Mouse (Mus musculus): ENCODE results near the gene Iqgap2.

Iqgap2 gene

DNA sequence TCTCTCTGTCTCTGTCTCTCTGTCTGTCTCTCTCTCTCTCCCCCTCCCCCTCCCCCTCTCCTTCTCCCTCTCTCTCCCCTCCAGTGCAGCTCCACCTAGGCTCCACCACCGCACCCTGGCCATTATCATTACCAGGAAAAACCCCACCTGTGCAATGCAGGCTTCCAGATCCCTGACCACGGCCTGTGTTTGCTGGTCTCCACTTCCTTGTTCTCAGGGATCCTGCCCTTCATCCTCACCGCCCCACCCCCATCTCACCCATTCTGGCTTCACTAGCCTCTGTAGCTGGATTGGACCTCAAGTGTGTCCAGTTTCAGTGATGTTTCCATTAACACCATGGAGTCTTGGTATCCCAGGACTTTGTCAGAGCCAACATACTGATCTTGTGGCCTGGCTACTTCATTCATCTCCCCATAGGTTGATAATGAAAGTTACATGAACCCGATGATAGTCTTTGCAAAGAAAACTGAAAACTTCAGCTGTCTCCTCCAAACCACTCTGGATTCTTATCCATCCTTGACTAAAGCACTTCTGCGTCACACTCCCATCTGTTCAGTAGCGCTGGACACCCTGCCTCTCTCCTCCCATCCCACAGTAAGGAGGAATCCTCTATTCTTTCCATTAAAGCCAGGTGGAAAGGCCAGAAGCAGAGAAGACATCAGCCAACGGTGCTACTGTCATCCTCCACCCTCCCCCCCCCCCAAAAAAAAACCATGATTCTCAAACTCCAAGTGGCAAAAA is 62.1 kb downstream of the Iqgap2 start:
- DNase-seq (ENCODE audit: low spot score in 2 of 2) = no peak

DNA sequence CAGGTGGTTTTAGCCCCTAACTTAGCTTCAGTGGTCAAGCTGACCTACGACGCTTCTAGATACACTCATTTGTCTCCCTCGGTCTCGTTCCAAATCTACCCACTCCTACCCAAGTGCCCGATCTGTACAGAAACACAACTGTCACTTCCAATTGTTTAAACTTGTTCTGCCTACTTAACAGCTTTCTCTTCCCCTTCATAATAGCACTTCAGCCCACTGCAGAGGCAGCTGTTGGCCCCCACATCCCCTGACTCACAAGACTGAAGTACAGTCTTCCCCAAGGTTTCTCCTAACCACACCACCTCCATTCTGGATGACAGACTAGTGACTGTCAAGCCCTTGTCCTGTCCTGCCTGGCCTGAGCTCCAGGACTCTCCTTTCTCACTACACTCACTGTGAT is 63.1 kb downstream of the Iqgap2 start:
- DNase-seq (ENCODE audit: low spot score in 2 of 2) = no peak

DNA sequence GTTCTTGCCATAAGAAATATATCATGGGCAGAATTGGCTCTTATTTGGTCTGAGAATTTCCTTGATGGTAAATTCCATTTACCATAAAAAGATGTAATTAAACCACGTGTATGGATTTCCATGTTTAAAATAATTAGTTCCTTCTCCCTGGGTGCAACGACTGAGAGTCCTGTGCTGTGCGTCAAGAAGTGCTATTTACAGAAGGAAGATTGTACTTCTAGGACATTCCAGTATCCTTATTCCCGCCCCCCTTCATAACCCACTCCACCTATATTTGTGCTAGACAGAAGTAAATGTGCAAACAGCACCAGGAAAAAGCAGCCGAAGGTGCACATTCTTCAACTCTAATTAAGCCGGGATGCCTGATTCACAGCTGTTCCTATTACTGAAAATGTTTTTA is 65.5 kb downstream of the Iqgap2 start:
- no peak for DNase-seq (ENCODE audit: low spot score in 2 of 2)

DNA sequence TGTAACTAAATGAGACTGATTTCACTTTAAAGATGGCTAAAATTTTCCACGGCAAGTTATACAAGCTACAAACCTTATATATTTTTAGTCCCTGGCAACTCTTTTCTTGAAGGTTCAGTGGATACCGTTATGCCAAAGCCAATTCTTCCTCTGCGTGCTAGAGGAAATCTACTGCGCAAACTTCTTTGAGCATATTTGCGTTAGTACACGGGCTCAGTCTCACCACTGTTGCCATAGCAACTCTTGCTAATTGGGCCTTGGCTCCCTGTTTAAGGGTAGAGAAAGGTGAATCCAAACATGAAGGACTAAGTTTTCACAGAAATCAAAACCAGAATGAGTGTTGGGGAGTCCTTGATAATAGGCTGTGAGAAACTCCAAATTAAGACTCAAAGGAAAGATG is 68.8 kb downstream of the Iqgap2 start:
- no peak for DNase-seq (ENCODE audit: low spot score in 2 of 2)

DNA sequence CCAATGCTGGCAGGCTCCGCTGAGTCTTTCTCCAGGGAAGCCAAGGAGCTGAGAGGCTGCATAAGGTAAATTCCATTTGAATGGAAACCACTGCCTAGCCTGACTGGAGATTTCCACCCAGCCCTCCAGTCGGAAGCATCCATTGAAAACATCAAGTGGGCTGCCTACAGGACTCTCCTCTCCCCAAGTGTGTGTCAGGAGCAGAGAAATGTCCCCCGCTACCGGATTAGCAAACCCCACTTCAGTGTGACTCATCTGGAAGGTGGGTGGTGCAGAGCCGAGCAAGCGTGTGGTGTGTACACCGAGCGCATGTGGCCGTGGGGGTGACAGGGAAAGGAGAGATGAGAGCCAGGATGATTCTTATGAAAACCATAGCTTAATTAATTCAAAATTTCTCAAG is 71.7 kb downstream of the Iqgap2 start:
- DNase-seq (ENCODE audit: low spot score in 2 of 2) = no peak

DNA sequence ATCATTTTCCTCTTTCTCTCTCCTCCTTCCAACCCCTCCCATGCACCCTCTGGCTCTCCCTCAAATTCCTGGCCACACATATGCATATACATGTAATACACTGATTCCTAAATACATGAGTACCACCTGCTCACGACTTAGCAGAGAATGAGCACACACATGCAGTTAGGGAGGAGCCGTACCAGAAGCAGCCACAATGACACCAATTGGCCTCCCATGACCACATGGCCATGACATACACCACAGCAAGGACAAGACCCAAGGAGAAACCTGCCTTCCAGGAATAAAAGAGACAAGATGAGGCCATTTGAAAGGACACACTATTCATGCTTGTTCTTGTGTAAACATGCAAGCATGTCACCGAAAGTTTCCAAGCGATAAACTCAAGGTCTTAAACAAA is 72.8 kb downstream of the Iqgap2 start:
- no peak for DNase-seq (ENCODE audit: low spot score in 2 of 2)

DNA sequence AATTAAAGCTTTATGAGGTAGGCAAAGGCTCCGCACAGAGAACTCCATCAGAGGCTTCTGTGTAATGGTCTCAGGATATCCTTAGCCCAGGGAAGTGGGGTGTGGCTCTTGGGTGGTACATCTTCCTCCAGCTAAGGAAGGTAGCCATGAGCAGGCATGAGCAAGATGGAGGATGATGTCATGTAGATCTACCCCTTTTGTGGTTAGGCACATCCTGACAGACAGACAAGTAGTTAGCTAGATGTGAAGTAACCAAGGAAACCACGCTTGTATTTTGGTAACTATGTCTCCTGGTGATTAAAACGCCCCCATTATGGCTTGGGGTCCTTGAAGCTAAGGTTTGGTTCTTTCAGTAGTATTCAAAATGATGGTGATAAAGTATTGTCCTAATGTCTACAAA is 78.1 kb downstream of the Iqgap2 start:
- no peak for DNase-seq (ENCODE audit: low spot score in 2 of 2)

DNA sequence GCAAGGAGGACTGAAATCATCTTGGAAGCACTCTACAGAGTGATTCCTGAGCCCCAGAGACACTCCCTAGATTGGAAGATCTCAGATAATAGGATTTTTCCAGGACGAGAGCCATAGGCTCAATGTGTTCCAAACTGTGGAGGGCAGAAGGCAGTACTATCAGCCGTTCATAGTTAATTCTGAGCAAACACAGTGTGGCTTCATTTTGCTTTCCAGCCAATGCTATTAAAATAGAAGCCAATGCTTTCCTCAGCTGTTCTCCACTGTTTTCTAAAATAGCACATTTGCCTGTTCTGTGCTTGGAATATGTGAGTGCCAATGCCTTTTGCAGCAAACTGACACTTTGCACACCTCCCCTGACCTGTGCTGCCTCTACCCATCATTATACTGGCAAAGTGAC is 80.9 kb downstream of the Iqgap2 start:
- DNase-seq (ENCODE audit: low spot score in 2 of 2) = no peak

DNA sequence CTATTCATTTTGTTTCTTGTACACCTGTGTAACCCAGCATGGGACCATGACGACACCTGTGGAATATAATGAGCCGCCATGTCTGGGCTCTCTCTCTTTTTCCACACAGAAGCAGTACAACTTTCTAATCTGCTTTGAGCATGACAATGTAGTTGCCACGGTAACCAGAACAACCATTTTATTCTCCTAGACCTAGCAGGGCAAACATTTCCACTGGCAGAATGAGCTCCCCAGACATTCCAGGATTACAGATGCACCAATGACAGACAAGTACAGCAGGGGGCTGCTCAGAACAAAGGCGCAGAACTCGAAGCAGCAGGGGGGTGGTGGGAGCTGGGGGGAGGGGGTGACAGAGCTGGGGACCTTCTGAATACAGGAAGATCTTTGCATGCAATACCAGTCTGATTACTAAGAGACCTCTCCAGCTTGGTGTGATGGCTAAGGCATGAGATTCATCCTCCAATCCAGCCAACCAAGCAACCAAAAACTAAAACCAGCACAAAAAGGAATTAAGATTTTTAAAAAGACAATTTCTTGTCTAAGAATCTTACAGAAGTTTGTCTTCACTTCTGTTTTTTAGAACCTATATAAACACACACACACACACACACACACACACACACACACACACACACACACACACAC is 84.5 kb downstream of the Iqgap2 start:
- DNase-seq (ENCODE audit: low spot score in 2 of 2) = no peak

DNA sequence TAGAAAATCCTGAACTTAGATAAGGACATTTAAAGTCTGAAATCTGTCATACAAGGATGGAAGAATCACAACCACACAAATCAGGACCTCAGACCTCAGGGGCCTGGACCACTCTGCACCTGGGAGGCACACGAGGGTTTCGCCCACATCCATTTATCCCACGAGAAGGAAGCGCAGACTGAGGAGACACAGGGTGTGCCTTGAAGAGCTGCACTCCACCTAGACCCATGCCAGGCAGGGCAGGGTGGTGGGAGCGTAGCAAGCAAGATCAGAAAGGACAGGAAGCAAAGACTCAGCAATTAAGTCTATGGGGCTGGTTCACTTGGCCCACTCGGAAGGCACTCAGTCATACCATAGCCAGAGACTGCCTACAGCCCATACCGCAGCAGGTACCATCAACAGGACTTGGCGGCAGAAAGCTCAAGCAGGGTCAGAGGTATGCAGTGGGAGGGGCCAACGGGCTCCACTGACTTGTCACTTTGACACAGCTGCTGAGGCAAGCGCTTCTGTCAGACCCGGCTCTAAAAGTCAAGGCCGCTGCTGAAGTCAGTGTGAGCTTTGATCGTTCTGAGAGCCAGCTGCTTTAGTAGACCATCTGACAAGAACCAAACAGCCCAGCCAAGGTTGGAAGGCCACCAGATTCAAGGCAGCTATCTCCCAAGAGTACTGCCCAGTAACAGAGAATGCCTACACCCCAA is 86.1 kb downstream of the Iqgap2 start:
- DNase-seq (ENCODE audit: low spot score in 2 of 2) = no peak

DNA sequence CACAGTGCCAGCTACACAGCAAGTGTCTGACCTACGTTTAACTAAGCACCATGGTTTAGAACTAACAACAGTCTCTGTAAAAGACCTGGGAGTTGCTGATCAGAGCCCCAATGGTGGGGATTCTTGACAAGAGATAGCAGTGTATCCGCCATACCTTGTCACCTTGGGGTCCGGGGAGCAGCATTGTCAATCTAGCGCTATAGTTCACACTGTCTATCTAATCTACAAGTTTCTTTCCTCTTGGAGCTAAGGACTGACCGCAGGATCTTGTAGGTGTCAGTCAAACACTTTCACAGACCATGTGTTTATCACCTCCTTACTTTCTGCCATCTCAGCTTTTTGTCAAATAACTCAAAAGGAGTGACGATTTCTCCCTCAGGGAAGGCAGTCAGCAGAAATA is 87.6 kb downstream of the Iqgap2 start:
- no peak for DNase-seq (ENCODE audit: low spot score in 2 of 2)

DNA sequence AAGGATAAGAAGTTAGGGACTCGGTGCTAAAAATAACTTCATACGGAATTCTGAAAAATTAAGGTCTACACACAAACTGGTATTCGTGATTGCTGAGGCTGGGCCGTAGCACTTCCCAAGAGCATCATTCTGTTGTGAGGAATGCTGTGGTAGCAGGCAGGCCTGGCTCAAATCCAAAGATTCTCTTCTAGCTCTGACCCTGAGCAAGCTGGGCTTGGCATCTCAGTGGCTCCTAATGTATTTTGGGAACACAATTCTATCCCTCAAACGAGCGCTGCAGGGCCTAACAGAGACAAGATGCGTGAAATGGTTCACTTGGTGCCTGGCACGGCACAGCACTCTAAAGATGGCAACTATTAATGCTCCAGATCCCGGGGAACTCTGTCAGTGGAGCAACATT is 90.8 kb downstream of the Iqgap2 start:
- DNase-seq (ENCODE audit: low spot score in 2 of 2) = no peak

DNA sequence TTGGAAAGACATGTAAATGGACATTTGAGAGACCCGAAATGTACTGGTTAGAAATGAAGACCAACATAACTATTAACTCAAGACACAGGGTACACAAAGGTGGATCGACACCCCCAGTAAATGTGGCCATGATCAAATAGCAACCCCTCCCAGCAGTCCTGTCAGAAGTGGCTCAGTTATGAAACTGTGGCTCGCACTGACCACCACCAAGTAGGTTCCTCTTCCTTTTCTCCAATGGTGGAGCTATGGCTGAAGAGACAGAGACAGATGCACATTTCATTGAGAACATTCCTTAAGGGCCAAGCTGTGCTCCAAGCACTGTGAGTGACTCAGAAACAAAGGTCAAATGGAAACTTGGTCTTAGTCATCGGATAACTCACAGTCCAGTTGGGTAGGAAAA is 92.4 kb downstream of the Iqgap2 start:
- no peak for DNase-seq (ENCODE audit: low spot score in 2 of 2)

DNA sequence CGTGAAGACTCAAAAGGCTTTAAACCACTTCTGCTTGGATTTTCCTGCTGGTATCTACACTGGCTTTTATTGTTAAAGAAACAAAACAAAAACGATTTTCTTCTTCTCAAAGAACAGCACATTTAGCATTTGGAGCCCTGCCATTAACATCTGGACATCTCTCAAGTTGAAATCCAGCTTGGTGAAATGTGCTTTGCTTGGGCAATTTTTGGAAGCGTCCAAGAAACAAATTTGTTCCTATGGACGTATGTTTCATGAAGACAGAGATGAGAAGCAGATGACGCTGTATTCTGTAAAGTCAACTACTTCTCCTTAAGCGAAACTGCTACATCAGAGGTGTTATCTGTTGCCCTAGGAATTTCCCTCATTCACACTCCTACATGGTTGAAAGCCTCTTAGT is 93.0 kb downstream of the Iqgap2 start:
- DNase-seq (ENCODE audit: low spot score in 2 of 2) = no peak

DNA sequence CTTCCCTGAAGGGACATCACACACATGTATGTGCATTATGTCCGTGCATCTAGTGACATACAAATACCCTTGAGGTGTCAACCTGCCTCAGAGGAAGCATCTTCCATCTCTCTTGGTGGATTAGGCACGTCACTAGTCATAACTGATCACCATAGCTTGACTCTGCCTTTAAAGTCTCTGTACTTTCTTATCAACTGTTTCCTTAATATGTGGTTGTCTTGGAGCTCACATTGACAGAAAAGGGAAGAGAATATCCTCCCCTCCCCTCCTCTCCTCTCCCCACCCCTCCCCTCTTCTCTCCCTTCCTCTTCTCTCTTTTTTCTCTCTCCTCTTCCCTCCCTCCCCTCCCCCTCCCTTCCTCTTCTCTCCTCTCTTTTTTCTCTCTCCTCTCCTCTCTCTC is 94.2 kb downstream of the Iqgap2 start:
- DNase-seq (ENCODE audit: low spot score in 2 of 2) = no peak

DNA sequence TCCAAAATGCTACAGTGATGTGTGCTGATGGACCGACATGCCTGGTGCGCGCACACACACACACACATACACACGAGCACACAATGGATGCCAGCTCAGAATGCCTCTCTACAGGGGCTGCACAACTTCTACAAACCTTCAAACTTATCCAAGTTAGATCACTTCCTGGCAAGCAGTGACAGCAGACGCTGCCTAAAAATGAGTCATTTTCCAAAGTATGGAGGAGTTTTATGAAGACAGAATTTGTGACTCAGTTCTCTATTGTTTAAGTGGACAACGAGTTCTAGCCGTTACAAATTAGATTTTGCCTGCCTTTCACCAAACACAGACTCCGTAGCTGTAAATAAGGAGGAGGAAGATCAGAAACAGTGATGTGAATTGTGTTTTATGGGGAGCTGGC is 97.4 kb downstream of the Iqgap2 start:
- no peak for DNase-seq (ENCODE audit: low spot score in 2 of 2)

DNA sequence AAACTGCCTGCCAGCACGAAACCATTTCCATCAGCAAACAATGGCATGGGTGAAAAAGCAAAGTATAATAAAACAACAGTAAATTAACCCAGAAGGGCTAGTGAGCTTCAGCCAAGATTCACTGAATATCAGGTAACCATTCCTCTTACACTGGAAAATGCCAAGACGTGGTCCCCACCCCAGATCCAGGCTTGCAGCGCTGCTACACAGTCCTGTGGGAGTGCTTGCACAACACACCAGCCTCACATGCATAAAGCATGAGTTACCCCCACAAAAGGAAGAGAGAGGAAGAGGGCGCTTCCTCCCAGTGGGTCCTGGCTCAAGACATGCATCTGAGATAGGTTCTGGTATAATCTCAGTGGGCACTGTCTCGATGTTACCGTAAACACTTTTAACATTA is 100.8 kb downstream of the Iqgap2 start:
- no peak for DNase-seq (ENCODE audit: low spot score in 2 of 2)

DNA sequence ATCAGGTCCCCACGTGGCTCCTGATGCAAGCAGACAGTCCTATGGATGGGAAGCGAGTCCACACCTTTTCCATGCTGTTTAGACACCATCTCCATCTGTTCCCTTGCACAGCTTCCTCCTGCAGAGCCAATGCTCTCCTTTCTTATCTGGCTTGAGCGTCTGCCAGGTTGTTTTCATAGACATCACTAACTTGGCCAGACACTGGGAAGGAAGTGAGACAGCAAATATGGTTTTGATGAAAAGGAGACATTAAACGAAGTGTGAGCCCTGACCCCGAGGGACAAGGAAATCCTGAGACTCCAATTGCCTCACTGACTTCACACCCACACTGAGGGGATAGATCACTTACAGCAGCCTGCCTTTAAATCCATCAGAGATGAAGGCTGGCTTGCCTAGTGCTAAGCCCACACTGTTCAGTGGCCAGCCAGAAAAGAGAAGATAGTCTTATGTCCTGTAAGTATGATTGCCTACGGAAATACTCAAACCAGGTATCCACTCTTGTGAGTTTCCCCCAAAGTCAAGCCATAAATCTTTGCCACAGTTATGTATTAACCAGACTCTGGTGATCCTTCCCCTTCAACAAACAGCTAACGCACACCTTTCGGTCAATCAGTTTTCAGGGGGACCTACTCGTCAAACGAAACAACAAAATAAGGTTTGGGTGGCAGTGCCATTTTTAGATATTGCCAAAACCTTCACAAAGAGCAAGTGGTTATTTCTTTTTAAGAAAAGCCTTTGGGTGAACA is 102.9 kb downstream of the Iqgap2 start:
- DNase-seq (ENCODE audit: low spot score in 2 of 2) = no peak

DNA sequence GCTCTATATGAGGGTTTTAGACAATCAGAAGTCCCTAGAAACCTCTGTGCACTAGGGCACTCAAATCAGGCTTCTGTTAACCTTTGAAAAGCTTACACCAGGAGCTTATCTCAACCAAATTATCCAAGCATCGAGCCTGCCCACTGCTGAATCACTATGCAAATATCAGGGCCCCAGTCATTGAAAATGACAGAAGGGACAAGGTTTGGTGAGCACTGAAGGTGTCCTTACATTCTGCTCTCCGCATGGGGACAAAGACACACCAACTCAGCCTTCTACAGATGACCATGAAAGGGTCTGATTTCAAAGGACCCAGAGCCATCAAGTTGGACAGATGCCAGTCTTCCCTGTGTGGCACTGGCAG is 108.8 kb downstream of the Iqgap2 start:
- DNase-seq (ENCODE audit: low spot score in 2 of 2) = no peak

DNA sequence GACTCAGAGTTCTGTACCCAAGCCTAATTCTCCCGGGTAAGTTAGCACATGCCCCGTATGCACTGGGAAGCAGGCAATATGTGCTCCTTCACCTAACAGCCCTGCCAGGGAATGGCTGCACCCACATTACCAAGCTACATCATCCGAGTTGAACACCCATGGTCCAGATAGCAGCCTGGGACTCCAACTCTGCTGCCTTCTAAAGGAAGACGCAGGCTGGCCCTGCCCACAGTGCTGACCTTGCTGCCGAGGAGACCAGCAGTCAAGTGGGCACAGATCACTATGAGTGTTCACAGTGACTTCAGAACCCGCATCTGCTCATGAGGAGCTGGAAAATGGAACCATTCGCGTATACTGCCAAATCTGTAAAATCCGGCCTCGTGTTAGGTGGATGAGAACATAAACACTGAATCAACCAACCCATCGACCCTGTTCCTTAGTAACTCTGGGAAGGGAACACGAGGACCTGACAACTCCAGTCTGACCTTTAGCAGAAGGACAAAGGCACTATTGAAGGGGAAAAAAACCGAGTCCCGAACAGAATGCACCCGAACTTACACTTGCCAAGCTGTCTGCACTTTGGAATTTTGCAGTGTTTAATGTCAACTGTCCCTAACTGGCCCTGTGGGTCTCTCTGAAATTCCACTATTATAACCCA is 109.3 kb downstream of the Iqgap2 start:
- DNase-seq (ENCODE audit: low spot score in 2 of 2) = no peak

DNA sequence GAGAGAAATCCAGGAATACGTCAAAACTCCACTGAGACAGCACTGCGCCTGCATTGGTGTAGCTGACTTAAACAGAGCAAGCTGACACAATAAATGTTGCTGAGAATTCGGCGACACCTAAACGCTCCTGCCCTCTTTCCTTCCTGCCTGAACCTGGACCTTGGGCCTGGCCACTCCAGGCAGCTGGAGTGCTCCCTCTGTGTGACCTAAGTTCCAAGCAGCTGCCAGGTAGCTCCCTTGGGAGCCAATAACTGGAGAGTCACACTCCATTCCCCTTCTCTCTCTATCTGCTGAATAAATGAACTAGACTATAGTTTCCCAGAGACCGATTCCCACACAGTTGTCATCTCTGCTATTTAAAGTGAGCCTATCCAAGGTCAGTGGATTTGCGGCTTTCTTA is 111.7 kb downstream of the Iqgap2 start:
- no peak for DNase-seq (ENCODE audit: low spot score in 2 of 2)

DNA sequence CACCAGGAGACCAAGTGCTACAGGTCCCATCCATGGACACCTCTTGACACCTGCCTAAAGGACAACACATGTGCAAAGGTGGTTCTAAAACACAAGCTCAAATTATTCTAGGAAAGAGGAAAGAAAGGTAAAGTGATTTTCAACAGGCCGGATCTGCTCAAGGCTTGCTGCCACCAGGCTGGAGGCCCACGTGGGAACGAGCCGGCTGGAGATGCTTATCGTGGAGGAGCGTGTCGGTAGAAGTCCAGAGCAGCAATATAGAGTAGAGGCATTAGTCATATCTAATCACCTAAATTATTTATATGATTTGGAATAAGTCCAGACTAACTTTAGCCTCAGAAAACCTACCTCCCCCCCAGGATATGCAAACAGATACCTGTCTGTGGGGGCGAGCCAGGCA is 112.5 kb downstream of the Iqgap2 start:
- DNase-seq (ENCODE audit: low spot score in 2 of 2) = peak in 1 of 2 experiments; percentile 65

All from urinary bladder, adult 18-20 months (tissue).